Mouse (Mus musculus): ENCODE measurements at regions not wholly inside any gene's neighbourhood (a gene's known extent, or its start where the extent isn't known, plus 50 kb on each side); places are given as distances from the start of the nearest gene placed in this dataset.

DNA sequence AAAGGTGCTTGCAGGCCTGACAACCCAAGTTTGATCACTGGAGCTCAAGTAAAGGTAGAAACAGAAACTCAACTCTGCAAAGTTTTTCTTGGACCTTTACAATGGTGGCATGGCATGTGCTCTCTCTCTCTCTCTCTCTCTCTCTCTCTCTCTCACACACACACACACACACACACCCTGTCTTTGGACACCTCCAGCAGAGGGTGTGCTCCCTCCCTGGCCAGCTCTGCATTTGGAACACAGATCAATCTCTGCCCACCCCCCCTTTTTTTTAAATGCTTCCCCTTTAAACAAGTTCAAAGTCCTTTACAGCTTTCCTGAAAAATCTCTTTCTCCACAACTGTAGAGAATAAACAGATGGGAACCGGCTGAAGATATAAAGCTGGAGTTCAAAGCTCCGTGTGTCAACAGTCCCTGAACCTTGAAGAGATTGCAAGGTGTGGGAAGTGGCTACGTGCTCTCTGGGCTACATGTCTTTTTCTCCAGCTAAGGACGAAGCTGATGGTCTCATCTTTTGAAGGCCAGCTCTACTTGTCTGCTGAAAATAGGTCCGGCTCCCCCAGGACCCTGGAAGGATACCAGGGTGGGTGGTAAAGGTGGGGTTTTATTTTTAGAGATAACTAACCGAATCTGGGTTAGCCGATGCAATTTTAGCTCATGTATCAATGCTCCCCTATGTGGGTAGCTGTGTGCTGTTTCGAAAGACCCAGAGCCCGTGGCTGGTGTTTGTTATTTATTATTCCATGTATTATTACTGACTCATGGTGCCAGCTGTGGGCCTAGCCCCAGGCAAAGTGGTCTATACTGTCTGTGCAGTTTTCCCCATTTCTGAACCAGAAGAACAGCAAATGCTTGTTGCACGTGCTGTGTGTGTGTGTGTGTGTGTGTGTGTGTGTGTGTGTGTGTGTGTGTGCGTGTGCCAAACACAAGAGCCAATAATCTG lies 65.3 kb downstream of the Rpusd4 start:
- TF ChIP-seq ZC3H11A (IDR thresholded peaks at IDR 0.05; ENCODE audit: borderline replicate concordance, low read depth, low read length): no peak
- no peak for TF ChIP-seq ZNF384 (IDR thresholded peaks at IDR 0.05; ENCODE audit: low read depth, low read length)
- no peak for TF ChIP-seq CHD2 (IDR thresholded peaks at IDR 0.05; ENCODE audit: low read depth, low read length)

Data from ES-E14 (cell line).